Mouse (Mus musculus) neutrophil, adult 83 days (primary cell): Measurements from ENCODE around the gene Sv2c. TPM values are rescaled to one million over a fixed set of nuclear protein-coding genes. Genes with fewer than 3 reads are reported as not detected.

Experiments
- total RNA-seq, 2 experiments: library from RNA; stranded (reverse); gene quantifications; one replicate each; pipeline ENCODE4 v1.2.4; 2023

The Sv2c gene
- not detected for total RNA-seq

DNA sequence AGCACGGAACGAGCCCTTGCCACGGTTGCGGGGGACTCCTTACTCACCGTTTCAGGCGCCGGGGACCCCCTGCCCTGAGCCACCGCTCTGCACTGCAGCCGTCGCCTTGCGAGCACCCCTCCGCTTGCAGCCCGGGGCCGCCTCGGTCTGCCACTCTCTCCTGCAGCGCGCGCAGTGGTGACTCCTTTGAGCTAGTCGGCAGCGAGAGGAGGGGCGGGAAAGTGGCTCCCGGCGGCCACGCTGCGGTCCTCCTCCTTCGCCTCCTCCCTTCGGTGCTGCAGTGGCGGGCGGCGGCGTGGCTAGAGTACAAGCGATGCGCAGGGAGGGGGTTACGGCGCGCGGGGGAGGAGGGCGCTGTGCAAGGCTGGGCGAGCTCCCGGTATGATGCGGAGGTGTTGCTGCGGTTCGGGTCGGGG lies at the start of gene Sv2c:
Gene Sv2c (minus strand): TSS at position 177 of the 416 bp plus-strand sequence.

DNA sequence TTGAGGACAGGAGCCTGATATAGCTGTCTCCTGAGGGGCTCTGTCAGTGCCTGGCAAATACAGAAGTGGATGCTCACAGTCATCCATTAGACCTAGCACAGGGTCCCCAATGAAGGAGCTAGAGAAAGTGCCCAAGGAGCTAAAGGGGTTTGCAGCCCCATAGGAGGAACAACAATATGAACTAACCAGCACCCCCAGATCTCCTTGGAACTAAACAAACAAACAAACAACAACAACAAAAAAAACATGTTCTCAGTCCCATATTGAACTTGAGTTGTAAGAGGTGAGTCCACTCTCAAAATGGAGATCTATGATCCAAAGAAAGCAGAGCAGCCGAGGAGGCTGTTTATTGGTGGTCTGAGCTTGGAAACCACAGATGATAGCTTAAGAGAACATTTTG lies 50.6 kb downstream of the Sv2c start, which contains the start of gene Gm17190:
Gene Gm17190 (plus strand): TSS at position 301 of the 400 bp plus-strand sequence.

GRCm38 (mm10) chr13:96081276-96081675 lies 51.1 kb downstream of the Sv2c start, which contains the start of gene Gm20075:
TSS of gene Gm20075 (minus strand) at chr13:96081376.

Other genes starting within 250 kb of the Sv2c start
- 10 to 100 TPM; 67.1 to 77.4 TPM for gene Iqgap2, start 240.7 kb downstream of the Sv2c start, total RNA-seq
- gene Gm20075, start 51.2 kb downstream of the Sv2c start, total RNA-seq = 1 to 10 TPM; 5.3 to 6.6 TPM
- gene Gm17190, start 50.5 kb downstream of the Sv2c start, total RNA-seq = not detected